Mouse (Mus musculus) olfactory bulb, adult 2 months (tissue): ENCODE data around the gene Stra8.

ENCODE experiments used
- CTCF ChIP-seq: fragments of 200-500 bp; IDR thresholded peaks from 2 replicates; pipeline ENCODE4 v1.5.1; 2012; ENCODE audit warnings: low read depth, mild to moderate bottlenecking, low read length, moderate library complexity; ENCODE audit not compliant: insufficient read depth
- POLR2A ChIP-seq: fragments of 200-500 bp; IDR thresholded peaks from 2 replicates; pipeline ENCODE4 v1.6.1; 2012; ENCODE audit warnings: mild to moderate bottlenecking, low read depth, low read length, moderate library complexity; ENCODE audit not compliant: insufficient read depth

- no peak for TF ChIP-seq CTCF
- TF ChIP-seq POLR2A = no peak
These were observed 35.2 kb upstream of the Stra8 start for GRCm38 (mm10) chr6:34884724-34885123.
